Mouse (Mus musculus) layer of hippocampus, postnatal 14 days (tissue): ENCODE data around the gene Hadhb. TPM values are rescaled to one million over a fixed set of nuclear protein-coding genes. Genes with fewer than 3 reads are reported as not detected.

ENCODE experiments used
- DNase-seq, 2 experiments: peaks; one replicate each; pipeline ENCODE4 v3.0.0; 2021 to 2022; ENCODE audit warnings: low spot score in 2 of 2, mixed read lengths in 1 of 2
- long read RNA-seq, 2 experiments: library from polyadenylated mRNA; stranded (forward); transcript quantifications; one replicate each; pipeline ENCODE4 v2.0.0; 2021
- total RNA-seq, 2 experiments: library from RNA; stranded (reverse); gene quantifications; 2 replicates each; pipeline ENCODE4 v1.2.3; 2021

Hadhb gene
- 10 to 100 TPM; 80.1 to 81.8 TPM for total RNA-seq
- long read RNA-seq, experiment 1, transcript Hadhb-203 (16 exons, 2,048 nt) = minor isoform, 38 of 132 reads
- long read RNA-seq, experiment 1, transcript Hadhb-201 (16 exons, 2,033 nt) = major isoform, 90 of 132 reads
- long read RNA-seq, experiment 1, partial matches to known transcripts = 1 of 132 reads
- long read RNA-seq, experiment 1, other reads (novel, unspliced or antisense) = 3 of 132 reads
- long read RNA-seq, experiment 2, transcript Hadhb-203 (16 exons, 2,048 nt) = minor isoform, 45 of 160 reads
- long read RNA-seq, experiment 2, transcript Hadhb-201 (16 exons, 2,033 nt) = major isoform, 103 of 160 reads
- long read RNA-seq, experiment 2, partial matches to known transcripts = 5 of 160 reads
- long read RNA-seq, experiment 2, other reads (novel, unspliced or antisense) = 6 of 160 reads

DNA sequence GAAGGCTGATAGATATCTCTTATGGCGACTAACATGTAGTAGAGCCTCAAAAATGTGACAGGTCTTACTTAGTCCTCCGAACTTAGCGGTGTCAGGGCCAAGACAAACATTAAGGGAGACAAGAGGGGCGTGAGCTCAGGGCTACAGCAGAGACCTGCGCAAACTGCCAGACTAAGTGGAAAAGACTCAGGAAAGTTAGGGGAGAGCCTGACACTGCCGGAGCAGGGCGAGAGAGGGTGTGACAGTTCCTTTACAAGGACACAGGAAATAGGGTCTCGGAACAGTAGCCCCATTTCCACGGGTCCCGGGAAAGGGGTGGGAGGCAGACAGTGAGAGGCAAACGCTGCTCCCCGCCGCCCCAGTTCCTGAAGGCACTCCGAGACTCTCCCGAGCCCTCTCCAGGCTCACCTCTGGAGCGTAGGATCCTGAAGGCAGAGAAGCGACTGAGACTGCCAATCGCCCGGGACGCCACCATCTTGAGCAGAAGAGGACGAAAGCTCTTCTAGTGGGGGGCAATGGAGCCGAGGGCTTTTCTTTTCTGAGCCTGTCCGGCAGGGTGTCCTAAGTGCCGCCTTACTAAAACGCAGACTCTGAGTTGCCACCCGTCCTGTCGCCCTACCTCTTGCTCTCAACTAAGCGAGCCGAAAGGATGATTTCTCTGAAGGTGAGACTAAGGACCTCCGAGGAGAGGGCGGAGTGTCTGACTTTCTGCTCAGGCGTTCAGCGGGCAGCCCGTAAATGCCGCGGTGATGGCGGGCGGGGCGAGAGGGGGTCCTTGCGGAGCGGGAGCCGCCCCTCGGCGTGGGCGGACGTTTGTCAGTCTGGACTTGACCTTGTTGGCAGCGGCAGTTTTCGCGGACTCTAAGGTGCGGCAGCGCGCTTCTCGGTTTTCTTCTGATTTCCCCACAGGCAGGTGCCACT, at the start of gene Hadhb, which contains the start of gene Hadha:
Gene Hadhb (plus strand): TSS at position 775 of the 921 bp plus-strand sequence.
Gene Hadha (minus strand): TSS at position 689 of the 921 bp plus-strand sequence.
- peak; percentile 93 to 97 for DNase-seq

GRCm38 (mm10) chr5:30105668-30106300, 49.3 kb upstream of the Hadhb start, which contains the start of gene 3110082J24Rik:
Gene 3110082J24Rik, minus strand, starts transcription at chr5:30106086.
- peak; percentile 35 to 64 for DNase-seq

GRCm38 (mm10) chr5:30106756-30107155, 48.3 kb upstream of the Hadhb start:
- no peak for DNase-seq

DNA sequence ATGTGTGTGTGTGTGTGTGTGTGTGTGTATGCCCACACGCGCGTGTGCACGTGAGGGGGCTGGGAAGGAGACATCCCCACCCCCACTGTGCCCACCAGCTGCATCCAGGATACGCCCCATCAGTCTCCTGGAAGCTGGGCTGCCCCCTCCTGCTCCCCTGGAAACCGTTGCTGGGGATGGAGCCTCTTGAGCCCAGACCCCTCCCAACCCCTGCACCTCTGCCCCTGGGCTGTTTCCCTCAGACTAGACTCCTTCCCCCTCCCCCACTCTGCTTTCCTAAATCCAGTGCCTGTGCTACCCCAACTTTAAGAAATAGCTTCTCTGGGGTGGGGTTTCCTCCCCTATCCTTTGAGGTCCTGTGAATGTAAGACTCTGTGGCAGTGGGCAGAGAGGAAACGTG, 47.9 kb upstream of the Hadhb start:
- no peak for DNase-seq

DNA sequence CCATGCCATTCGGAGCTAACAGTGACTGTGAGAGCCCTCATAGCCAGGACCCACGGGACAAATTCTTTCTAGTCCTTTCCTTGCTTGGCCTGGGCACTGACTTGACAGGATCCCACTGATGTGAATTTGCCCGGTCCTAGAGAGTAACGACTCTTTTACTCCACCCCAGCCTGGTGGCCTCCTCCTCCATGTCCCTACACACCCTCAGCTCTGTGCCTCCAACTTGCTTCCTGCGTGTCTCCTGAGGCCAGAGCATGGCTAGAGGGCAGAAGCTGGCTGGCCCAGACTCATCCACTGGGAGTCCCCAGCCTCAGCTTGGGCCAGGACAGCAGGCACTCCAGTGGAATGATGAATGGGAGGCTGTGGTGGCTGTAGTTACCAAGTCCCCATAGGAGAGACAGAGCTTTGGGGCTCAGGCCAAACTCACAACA, 47.4 kb upstream of the Hadhb start:
- no peak for DNase-seq

DNA sequence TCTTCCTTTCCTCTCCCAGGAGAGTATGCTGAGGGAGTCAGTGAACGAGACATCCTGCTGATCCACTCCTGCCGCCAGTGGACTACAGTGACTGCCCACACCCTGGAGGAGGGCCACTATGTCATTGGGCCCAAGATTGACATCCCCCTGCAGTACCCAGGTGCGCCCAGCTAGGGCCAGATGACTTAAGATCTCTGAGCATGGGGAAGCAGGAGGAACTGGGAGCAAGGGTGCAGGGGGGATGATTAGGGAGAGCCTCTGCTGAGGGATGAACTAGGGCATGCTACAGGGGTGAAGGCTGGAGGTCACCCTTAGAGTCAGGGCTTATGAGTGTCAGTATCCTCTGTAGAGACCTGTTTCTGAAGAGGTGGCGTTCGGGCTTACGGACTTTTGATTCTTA, 46.8 kb upstream of the Hadhb start:
- no peak for DNase-seq

GRCm38 (mm10) chr5:30109899-30110298, 45.1 kb upstream of the Hadhb start:
- no peak for DNase-seq

- no peak for DNase-seq
These were observed 44.5 kb upstream of the Hadhb start for GRCm38 (mm10) chr5:30110371-30111060.

GRCm38 (mm10) chr5:30111126-30111525, 43.9 kb upstream of the Hadhb start:
- DNase-seq = peak; percentile 48 to 50

DNA sequence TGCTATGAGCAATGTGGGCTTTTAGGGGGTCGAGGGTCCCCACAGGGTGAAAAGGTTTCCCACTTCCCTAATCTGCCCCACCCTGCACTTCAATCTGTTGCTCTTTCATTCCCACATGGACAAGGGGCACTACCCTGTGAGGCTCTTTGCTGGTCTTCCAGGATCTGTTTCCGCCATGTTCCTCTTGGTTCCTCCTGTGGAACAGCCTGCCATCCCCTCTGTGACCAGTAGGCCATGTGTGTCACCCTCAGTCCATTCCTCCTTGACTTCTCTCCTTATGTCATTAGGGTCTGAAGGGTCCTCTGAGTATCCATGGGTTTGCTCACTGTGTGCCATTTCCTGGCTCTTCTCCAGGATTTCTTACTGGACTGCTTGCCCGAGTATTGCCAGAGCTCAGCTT, 43.3 kb upstream of the Hadhb start:
- no peak for DNase-seq

- no peak for DNase-seq
These were observed 42.4 kb upstream of the Hadhb start for GRCm38 (mm10) chr5:30112533-30113068.

DNA sequence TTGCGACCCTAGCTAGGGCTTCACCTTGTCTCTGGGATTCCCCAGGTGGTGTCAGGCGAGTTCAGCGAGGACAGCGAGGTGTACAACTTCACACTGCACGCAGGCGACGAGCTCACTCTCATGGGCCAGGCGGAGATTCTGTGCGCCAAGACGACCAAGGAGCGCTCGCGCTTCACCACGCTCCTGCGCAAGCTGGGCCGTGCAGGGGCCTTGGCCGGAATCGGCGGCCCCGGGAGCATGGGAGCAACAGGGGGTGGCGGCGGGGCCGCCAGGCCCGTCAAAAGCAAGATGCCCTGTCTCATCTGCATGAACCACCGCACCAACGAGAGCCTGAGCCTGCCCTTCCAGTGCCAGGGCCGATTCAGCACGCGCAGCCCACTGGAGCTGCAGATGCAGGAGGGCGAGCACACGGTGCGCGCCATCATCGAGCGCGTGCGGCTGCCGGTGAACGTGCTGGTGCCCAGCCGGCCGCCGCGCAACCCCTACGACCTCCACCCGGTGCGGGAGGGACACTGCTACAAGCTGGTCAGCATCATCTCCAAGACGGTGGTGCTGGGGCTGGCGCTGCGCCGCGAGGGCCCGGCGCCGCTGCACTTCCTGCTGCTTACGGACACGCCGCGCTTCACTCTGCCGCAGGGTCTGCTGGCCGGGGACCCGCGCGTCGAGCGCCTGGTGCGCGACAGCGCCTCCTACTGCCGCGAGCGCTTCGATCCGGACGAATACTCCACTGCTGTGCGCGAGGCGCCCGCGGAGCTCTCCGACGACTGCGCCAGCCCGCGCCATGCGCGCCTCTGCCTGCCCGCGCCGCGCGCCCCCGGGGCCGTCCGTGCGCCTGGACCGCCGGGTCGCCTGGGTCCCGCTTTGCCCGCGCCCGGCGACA, 40.9 kb upstream of the Hadhb start:
- peak; percentile 78 for DNase-seq

DNA sequence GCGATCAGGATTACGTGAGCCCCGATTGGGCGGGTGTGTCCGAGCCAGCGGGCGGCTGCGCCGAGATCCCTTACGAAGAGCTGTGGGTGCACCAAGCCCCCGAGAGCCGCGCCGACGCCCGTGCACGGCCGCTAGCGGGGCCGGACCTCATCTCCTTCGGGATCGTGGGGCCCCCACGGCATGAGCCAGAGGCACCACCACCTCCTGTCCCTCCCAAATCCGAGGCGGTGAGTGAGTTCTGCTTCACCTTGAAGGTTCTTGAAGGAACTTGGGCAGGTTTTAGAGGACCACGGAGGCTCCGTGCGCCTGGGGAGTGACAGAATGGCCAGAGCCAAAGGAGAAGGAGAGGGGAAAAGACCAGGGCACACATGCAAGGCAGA, 40.3 kb upstream of the Hadhb start:
- DNase-seq = no peak

DNA sequence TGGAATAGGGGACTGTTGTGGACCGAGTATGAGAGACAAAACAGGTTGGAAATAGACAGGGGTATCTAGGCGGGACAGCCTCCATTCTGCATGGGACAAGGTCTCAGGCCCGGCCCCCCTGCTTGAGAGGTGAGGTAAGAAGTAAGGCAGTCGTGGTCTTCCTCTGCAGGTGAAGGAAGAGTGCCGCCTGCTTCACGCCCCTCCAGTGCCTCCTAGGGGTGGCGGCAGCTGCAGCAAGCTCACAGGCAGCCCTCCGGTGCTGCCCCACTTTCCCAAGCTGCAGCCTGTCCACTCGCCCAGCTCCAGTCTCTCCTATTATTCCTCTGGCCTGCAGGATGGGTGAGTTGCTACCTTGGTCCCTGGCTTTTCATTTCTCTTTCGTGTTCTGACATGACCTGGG, 39.3 kb upstream of the Hadhb start:
- no peak for DNase-seq

- DNase-seq = no peak
These were observed 37.0 kb upstream of the Hadhb start for GRCm38 (mm10) chr5:30118018-30118417.

GRCm38 (mm10) chr5:30119163-30119562, 35.9 kb upstream of the Hadhb start:
- no peak for DNase-seq

DNA sequence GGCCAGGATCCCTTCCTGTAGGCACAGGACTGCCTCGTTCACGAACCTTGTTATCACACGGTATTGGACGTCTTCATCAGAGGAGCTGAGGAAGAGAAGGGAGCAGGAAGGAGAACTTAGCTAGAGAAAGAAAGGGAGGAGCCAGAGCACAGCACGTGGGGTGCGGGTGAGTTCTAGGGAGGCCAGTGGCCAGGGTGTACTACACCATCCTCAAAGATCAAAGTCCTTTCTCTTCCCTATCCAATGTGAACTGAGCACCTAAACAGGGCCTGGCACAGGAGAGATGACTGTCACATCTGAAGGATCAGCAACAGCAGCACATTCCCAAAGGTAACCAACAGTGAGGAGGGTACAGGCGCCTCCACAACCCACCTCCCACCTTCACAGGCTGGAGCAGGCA, 34.9 kb upstream of the Hadhb start:
- no peak for DNase-seq

GRCm38 (mm10) chr5:30122481-30122880, 32.6 kb upstream of the Hadhb start:
- no peak for DNase-seq

DNA sequence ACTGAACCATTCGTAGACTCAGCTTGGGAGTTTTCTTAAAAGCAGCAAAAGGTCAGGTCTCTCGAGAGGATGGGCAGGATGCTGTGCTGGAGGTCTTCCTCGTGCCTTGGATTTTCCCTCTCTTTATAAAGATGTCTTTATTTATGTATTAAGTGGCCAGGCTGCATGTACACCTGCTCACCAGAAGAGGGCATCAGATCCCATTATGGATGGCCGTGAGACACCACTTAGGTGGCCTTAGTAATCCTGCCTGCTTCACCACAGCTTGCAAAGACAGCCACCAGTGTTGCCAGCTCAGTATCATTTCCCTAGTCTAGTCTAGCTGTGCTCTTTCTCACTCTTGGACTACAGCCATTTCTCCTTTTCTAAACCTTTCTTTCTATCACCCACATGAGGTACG, 29.5 kb upstream of the Hadhb start:
- DNase-seq = peak in 1 of 2 experiments; percentile 32
